Mouse (Mus musculus) embryonic fibroblast, embryonic 13.5 days (primary cell): ENCODE results near the gene Plg. TPM values are rescaled to one million over a fixed set of nuclear protein-coding genes. Genes with fewer than 3 reads are reported as not detected.

Experiments
- H3K27ac ChIP-seq: 2 replicates; pipeline ENCODE4 v1.5.1; 2012; ENCODE audit warnings: low read length, control low read depth, inconsistent platforms; ENCODE audit not compliant: insufficient read depth
- H3K4me1 ChIP-seq: 2 replicates; pipeline ENCODE4 v1.6.1; 2011; ENCODE audit warnings: low read length; ENCODE audit not compliant: control insufficient read depth, insufficient read depth
- H3K4me3 ChIP-seq: 2 replicates; pipeline ENCODE4 v1.5.1; 2011; ENCODE audit warnings: mild to moderate bottlenecking, control low read depth, low read length; ENCODE audit not compliant: insufficient read depth
- CTCF ChIP-seq: IDR thresholded peaks from 2 replicates; pipeline ENCODE4 v1.5.1; 2011; ENCODE audit warnings: mild to moderate bottlenecking, control low read depth, low read length, moderate library complexity, borderline replicate concordance; ENCODE audit not compliant: insufficient read depth
- POLR2A ChIP-seq: IDR thresholded peaks from 2 replicates; pipeline ENCODE4 v1.6.1; 2011; ENCODE audit warnings: low read depth, mild to moderate bottlenecking, control low read depth, low read length, moderate library complexity
- polyA plus RNA-seq: library from polyadenylated mRNA; stranded (reverse); fragments of >200 nt; gene quantifications from 2 replicates; pipeline ENCODE4 v1.2.4, GENCODE M21; 2011; ENCODE audit warnings: low read depth; ENCODE audit not compliant: missing spikeins, insufficient read length

Gene Plg
- polyA plus RNA-seq, 1 experiment = not detected

DNA sequence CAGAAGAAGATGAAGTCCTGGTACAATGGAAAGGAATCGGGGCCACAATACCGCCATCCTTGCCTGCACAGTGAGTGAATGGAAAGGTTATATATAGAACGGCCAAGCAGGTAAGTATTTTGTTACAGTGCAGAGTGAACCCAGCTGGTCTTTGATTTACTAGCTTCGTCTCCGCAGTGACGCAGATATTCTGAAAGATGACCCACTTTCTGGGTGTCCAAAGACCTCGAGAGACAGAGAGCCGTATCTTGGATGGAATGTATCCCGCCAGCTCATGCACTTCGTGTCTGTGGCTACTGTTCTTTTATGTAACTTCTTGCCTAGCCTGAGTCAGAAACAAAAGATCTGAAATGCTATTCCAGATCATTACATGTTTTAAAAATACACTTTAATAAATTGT lies 59.4 kb downstream of the Plg start:
- H3K4me1 ChIP-seq = no peaks in the 10 kb centered on the region
- TF ChIP-seq POLR2A (no peak), CTCF (no peak)

DNA sequence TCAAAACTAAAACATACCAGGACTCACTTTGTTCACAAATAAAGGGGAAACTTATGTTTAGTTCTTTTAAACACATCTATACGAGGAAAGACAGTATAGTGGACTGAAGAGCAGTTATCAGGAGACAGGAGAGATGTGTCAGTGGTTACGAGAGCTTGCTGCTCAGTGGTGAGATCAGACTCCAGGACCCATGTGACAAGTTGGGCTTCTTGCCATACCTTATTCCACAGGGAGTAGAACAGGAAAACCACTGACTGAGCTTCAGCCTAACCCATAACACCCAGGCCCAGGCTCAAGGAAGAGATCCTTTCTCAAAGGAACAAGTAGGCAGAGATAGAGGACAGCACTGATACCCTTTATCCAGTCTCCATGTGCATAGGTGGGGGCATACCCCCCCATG lies 66.2 kb downstream of the Plg start:
- no peak overlapping the region for H3K27ac ChIP-seq
- TF ChIP-seq CTCF (no peak), POLR2A (no peak)
- no peak overlapping the region for H3K4me3 ChIP-seq
- H3K4me1 ChIP-seq = no peaks in the 10 kb centered on the region; the same call in 1 of the 2 replicates

More for the DNA sequence above, 59.4 kb downstream of the Plg start:
- Histone ChIP-seq H3K27ac (no peak overlapping the region), H3K4me3 (no peak overlapping the region)

DNA sequence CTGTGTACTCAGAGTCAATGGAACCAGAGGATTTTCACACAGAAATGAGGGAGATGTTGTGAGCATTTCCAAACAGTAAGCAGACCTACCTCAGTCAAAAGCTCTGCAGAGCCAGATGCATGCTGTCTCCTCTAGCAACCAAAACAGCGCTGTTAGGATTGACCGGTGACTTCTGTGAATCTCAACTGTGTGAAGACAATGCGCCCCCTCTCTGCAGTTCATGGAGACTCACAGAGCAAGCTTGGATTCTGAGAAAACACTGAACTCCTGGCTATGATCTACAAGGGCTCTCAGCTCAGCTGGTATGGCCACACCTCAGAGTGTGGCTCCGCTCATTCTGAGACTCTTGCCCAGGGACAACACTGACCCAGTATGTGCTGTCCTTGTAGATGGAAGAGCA lies 72.8 kb downstream of the Plg start:
- Histone ChIP-seq H3K4me3 (no peak overlapping the region), H3K27ac (no peak overlapping the region), H3K4me1 (0 out of 2 replicates have a peak, but pooled peaks cover 2% of the 10 kb centered on the region)
- TF ChIP-seq CTCF = no peak
- TF ChIP-seq POLR2A = no peak

GRCm38 (mm10) chr17:12452862-12453531 lies 74.6 kb downstream of the Plg start:
- H3K27ac ChIP-seq = no peak overlapping the region
- TF ChIP-seq CTCF (no peak), POLR2A (no peak)
- H3K4me1 ChIP-seq = 0 out of 2 replicates have a peak, but pooled peaks cover 2% of the 10 kb centered on the region
- no peak overlapping the region for H3K4me3 ChIP-seq

- no peak overlapping the region for H3K4me3 ChIP-seq
- H3K27ac ChIP-seq = no peak overlapping the region
- TF ChIP-seq CTCF (no peak), POLR2A (no peak)
- 0 out of 2 replicates have a peak, but pooled peaks cover 2% of the 10 kb centered on the region for H3K4me1 ChIP-seq
Observed at GRCm38 (mm10) chr17:12453691-12454090, 75.3 kb downstream of the Plg start.

GRCm38 (mm10) chr17:12455143-12455790 lies 76.9 kb downstream of the Plg start:
- no peak overlapping the region for H3K4me3 ChIP-seq
- H3K4me1 ChIP-seq = 0 out of 2 replicates have a peak, but pooled peaks cover 2% of the 10 kb centered on the region
- H3K27ac ChIP-seq = no peak overlapping the region
- no peak for TF ChIP-seq POLR2A
- TF ChIP-seq CTCF = peak; percentile 54; the same call in 1 of the 2 replicates

GRCm38 (mm10) chr17:12461168-12461567 lies 82.8 kb downstream of the Plg start:
- no peak overlapping the region for H3K4me3 ChIP-seq
- TF ChIP-seq CTCF (0 out of 2 replicates have a peak, but pooled peaks have one; percentile 6), POLR2A (no peak)
- H3K27ac ChIP-seq = no peak overlapping the region
- no peaks in the 10 kb centered on the region for H3K4me1 ChIP-seq

DNA sequence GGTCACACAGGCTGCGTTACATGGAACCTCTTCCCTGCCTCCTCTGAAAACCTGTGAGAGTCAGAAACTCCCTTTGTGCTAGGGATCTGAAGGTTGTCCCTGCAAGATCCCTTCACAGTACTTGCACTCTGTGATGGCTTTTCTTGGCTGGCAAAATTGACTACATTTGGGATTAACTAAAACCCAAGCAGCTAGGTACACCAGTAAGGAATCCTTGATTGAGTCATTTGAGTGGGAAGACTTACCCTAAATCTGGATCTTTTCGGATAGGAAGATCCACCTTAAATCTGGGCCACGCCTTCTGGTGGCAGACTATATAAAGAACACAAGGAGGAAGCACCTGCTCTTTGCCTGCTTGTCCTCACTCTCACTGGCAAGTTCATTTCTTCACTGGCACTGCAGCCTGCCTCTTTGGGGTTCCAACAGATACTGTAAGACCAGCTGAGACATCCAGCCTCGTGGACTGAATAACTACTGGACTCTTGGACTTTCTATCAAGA lies 88.1 kb downstream of the Plg start:
- Histone ChIP-seq H3K27ac (no peak overlapping the region), H3K4me3 (no peak overlapping the region), H3K4me1 (no peaks in the 10 kb centered on the region)
- no peak for TF ChIP-seq CTCF
- no peak for TF ChIP-seq POLR2A

DNA sequence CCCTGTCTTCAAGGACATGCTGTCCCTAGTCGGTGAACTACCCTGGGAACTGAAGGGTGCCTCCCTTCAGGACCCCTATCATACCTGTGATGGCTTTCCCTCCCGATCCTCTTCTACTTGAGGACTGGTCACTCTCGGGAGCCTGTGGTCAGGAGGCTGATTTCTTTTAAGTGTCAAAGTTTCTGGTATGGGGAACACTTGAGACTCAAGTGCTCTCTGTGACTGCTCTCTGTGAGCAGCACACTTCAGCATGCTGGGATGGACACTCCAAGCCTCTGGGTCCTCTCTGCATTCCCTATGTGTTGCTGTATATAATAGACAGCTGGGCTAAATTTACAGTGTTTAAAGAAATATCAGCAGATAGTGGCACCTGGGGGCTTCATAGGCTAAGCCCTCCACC lies 89.2 kb downstream of the Plg start:
- H3K4me1 ChIP-seq = no peaks in the 10 kb centered on the region
- H3K4me3 ChIP-seq = no peak overlapping the region
- no peak overlapping the region for H3K27ac ChIP-seq
- TF ChIP-seq CTCF (no peak), POLR2A (no peak)

DNA sequence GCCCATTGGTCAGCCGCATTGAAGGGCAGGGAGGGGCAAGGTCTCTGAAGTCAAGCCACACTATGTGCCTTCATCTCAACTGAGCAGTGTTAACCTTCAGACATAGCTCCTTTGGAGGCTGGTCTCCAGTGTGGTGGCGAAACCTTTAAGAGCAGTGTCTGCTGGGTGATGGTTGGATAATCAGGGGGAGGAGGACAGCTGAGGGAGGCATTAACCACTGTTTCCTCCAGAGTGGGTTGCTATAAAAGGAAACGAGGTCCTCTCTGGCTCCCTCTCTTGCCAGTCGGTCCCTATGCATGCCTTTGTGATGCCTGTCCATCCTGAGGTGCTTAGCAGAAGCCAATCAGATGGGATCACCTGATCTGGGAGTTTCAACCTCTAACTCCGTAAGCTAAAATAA lies 90.3 kb downstream of the Plg start:
- no peaks in the 10 kb centered on the region for H3K4me1 ChIP-seq
- TF ChIP-seq CTCF (no peak), POLR2A (no peak)
- no peak overlapping the region for H3K27ac ChIP-seq

More for the DNA sequence above, 90.3 kb downstream of the Plg start:
- H3K4me3 ChIP-seq = no peak overlapping the region

Other genes with a start within 250 kb of the Plg start
- 13.9 and 14.8 TPM in 2 replicates for gene Map3k4, start 59.8 kb upstream of the Plg start, polyA plus RNA-seq
- gene Slc22a3, start 129.1 kb downstream of the Plg start, polyA plus RNA-seq = not detected in 2 replicates
- gene Slc22a2, start 205.5 kb downstream of the Plg start, polyA plus RNA-seq = not detected in 2 replicates